Mouse (Mus musculus) forebrain, embryonic 11.5 days (tissue): Measurements from ENCODE around the gene Chchd4. TPM values are rescaled to one million over a fixed set of nuclear protein-coding genes. Genes with fewer than 3 reads are reported as not detected.

Experiments
- ATAC-seq: fragments of 200-750 bp; cut with Nextera tagmentation; replicated peaks from 2 replicates; pipeline ENCODE4 v1.8.0; 2017; ENCODE audit warnings: moderate TSS enrichment; ENCODE audit not compliant: low FRiP score
- DNase-seq: peaks from one replicate; pipeline ENCODE4 v3.0.0-alpha.2; 2017; ENCODE audit warnings: low spot score
- H3K27ac ChIP-seq: fragments of 300-500 bp; sonication (generic); 2 replicates; pipeline ENCODE4 v1.5.1; 2014; ENCODE audit warnings: low read depth, low read length
- H3K27me3 ChIP-seq: fragments of 300-500 bp; sonication (generic); 2 replicates; pipeline ENCODE4 v1.6.1; 2014; ENCODE audit warnings: mild to moderate bottlenecking, low read length, mixed read lengths; ENCODE audit not compliant: control insufficient read depth, insufficient read depth
- H3K36me3 ChIP-seq: fragments of 300-500 bp; sonication (generic); 2 replicates; pipeline ENCODE4 v1.6.1; 2014; ENCODE audit warnings: mild to moderate bottlenecking, low read length, moderate library complexity, mixed read lengths; ENCODE audit not compliant: control insufficient read depth, insufficient read depth
- H3K4me1 ChIP-seq: fragments of 300-500 bp; sonication (generic); replicated peaks from 2 replicates; pipeline ENCODE4 v1.6.1; 2014; ENCODE audit warnings: low read length, mixed read lengths; ENCODE audit not compliant: control insufficient read depth, insufficient read depth
- H3K4me2 ChIP-seq: fragments of 300-500 bp; sonication (generic); 2 replicates; pipeline ENCODE4 v1.6.1; 2014; ENCODE audit warnings: low read depth, mild to moderate bottlenecking, low read length, moderate library complexity, mixed read lengths; ENCODE audit not compliant: severe bottlenecking
- H3K4me3 ChIP-seq: fragments of 300-500 bp; sonication (generic); 2 replicates; pipeline ENCODE4 v1.5.1; 2014; ENCODE audit warnings: low read depth, low read length
- H3K9ac ChIP-seq: fragments of 300-500 bp; sonication (generic); 2 replicates; pipeline ENCODE4 v1.6.1; 2014; ENCODE audit warnings: low read length
- H3K9me3 ChIP-seq: fragments of 300-500 bp; sonication (generic); 2 replicates; pipeline ENCODE4 v1.6.1; 2016; ENCODE audit warnings: low read length, mixed read lengths; ENCODE audit not compliant: control insufficient read depth
- WGBS: fragments of 180-500 bp; shearing (Covaris S2); extraction: QIAGEN DNeasy Blood & Tissue Kit; methylation state at CpG from one replicate; pipeline ENCODE4 v1.1.7; 2014; 5-methylcytosine and 5-hydroxymethylcytosine counted together
- polyA plus RNA-seq: library from polyadenylated mRNA; unstranded; fragments of >200 nt; fragmentation: Nextera tagmentation; extraction: Ambion mirVana; gene quantifications from 2 replicates; pipeline ENCODE4 v1.2.1, GENCODE M21; 2014

The Chchd4 gene
- polyA plus RNA-seq, 1 experiment from 2014 or later, result 29.6 TPM

GRCm38 (mm10) chr6:91509326-91509725 lies 36.0 kb upstream of the Chchd4 start:
- H3K27me3 ChIP-seq, result no peaks in the 10 kb centered on the region
- H3K4me3 ChIP-seq, result no peak overlapping the region
- H3K4me1 ChIP-seq, result no peaks in the 10 kb centered on the region
- H3K36me3 ChIP-seq, result peaks cover 2% of the 10 kb centered on the region; the same call in 1 of the 2 replicates
- no peak for ATAC-seq
- WGBS, result 46% methylated on average over 7 of the region's 7 CpGs
- no peak overlapping the region for H3K4me2 ChIP-seq
- no peaks in the 10 kb centered on the region for H3K9me3 ChIP-seq
- H3K9ac ChIP-seq, result no peak overlapping the region
- no peak overlapping the region for H3K27ac ChIP-seq
- DNase-seq, result peak; percentile 88

- ATAC-seq (no peak), DNase-seq (no peak)
- no peak overlapping the region for H3K4me2 ChIP-seq
- no peak overlapping the region for H3K27ac ChIP-seq
- no peak overlapping the region for H3K9ac ChIP-seq
- no peak overlapping the region for H3K4me3 ChIP-seq
- H3K36me3 ChIP-seq, result peaks cover 13% of the 10 kb centered on the region; the same call in 1 of the 2 replicates
- no peaks in the 10 kb centered on the region for H3K4me1 ChIP-seq
- 81% methylated on average over 3 of the region's 3 CpGs for WGBS
- H3K27me3 ChIP-seq, result no peaks in the 10 kb centered on the region
- H3K9me3 ChIP-seq, result no peaks in the 10 kb centered on the region
Measured at GRCm38 (mm10) chr6:91508041-91508440, 34.7 kb upstream of the Chchd4 start.

- H3K36me3 ChIP-seq, result peaks cover 13% of the 10 kb centered on the region; the same call in 1 of the 2 replicates
- H3K9ac ChIP-seq, result no peak overlapping the region
- no peaks in the 10 kb centered on the region for H3K27me3 ChIP-seq
- no peaks in the 10 kb centered on the region for H3K9me3 ChIP-seq
- DNase-seq (no peak), ATAC-seq (no peak)
- 91% methylated on average over 5 of the region's 5 CpGs for WGBS
- no peak overlapping the region for H3K4me2 ChIP-seq
- no peak overlapping the region for H3K27ac ChIP-seq
- H3K4me1 ChIP-seq, result no peaks in the 10 kb centered on the region
- no peak overlapping the region for H3K4me3 ChIP-seq
Measured at GRCm38 (mm10) chr6:91506036-91506435, 32.7 kb upstream of the Chchd4 start.

- no peak for ATAC-seq
- H3K9me3 ChIP-seq, result no peaks in the 10 kb centered on the region
- DNase-seq, result no peak
- H3K27ac ChIP-seq, result no peak overlapping the region
- 88% methylated on average over 1 of the region's 1 CpGs for WGBS
- no peak overlapping the region for H3K4me3 ChIP-seq
- H3K9ac ChIP-seq, result no peak overlapping the region
- no peaks in the 10 kb centered on the region for H3K4me1 ChIP-seq
- H3K4me2 ChIP-seq, result no peak overlapping the region
- peaks cover 13% of the 10 kb centered on the region; the same call in 1 of the 2 replicates for H3K36me3 ChIP-seq
- H3K27me3 ChIP-seq, result no peaks in the 10 kb centered on the region
Measured at GRCm38 (mm10) chr6:91503302-91503701, 30.0 kb upstream of the Chchd4 start.

- Histone ChIP-seq H3K4me2 (no peak overlapping the region), H3K27ac (no peak overlapping the region), H3K27me3 (no peaks in the 10 kb centered on the region), H3K4me1 (no peaks in the 10 kb centered on the region), H3K4me3 (no peak overlapping the region), H3K9me3 (no peaks in the 10 kb centered on the region), H3K9ac (no peak overlapping the region), H3K36me3 (no peaks in the 10 kb centered on the region; the same call in 1 of the 2 replicates)
- ATAC-seq, result no peak
- peak; percentile 44 for DNase-seq
- 92% methylated on average over 8 of the region's 8 CpGs for WGBS
Measured at GRCm38 (mm10) chr6:91494526-91494925, 21.2 kb upstream of the Chchd4 start.

GRCm38 (mm10) chr6:91493053-91493452 lies 19.7 kb upstream of the Chchd4 start:
- H3K4me3 ChIP-seq, result no peak overlapping the region
- H3K4me1 ChIP-seq, result no peaks in the 10 kb centered on the region
- H3K4me2 ChIP-seq, result no peak overlapping the region
- H3K9ac ChIP-seq, result no peak overlapping the region
- no peaks in the 10 kb centered on the region; the same call in 1 of the 2 replicates for H3K36me3 ChIP-seq
- no peaks in the 10 kb centered on the region for H3K27me3 ChIP-seq
- H3K9me3 ChIP-seq, result no peaks in the 10 kb centered on the region
- WGBS, result 86% methylated on average over 10 of the region's 10 CpGs
- no peak overlapping the region for H3K27ac ChIP-seq
- ATAC-seq (no peak), DNase-seq (peak; percentile 37)

GRCm38 (mm10) chr6:91491004-91491403 lies 17.7 kb upstream of the Chchd4 start:
- no peak for DNase-seq
- H3K27ac ChIP-seq, result no peak overlapping the region
- no peaks in the 10 kb centered on the region for H3K9me3 ChIP-seq
- no peak overlapping the region for H3K4me2 ChIP-seq
- H3K36me3 ChIP-seq, result peaks cover 13% of the 10 kb centered on the region
- no peak overlapping the region for H3K9ac ChIP-seq
- no peaks in the 10 kb centered on the region for H3K4me1 ChIP-seq
- no peaks in the 10 kb centered on the region for H3K27me3 ChIP-seq
- no peak overlapping the region for H3K4me3 ChIP-seq
- no peak for ATAC-seq
- WGBS, result 73% methylated on average over 6 of the region's 6 CpGs

- Histone ChIP-seq H3K4me1 (no peaks in the 10 kb centered on the region), H3K9me3 (no peaks in the 10 kb centered on the region), H3K27me3 (no peaks in the 10 kb centered on the region), H3K27ac (no peak overlapping the region), H3K4me3 (no peak overlapping the region), H3K36me3 (peaks cover 19% of the 10 kb centered on the region), H3K4me2 (no peak overlapping the region), H3K9ac (no peak overlapping the region)
- WGBS, result 91% methylated on average over 10 of the region's 10 CpGs
- DNase-seq, result peak; percentile 41
- ATAC-seq, result no peak
Measured at GRCm38 (mm10) chr6:91489872-91490271, 16.5 kb upstream of the Chchd4 start.

- no peak overlapping the region for H3K4me3 ChIP-seq
- peak; percentile 40 for DNase-seq
- H3K4me2 ChIP-seq, result no peak overlapping the region
- H3K9me3 ChIP-seq, result no peaks in the 10 kb centered on the region
- H3K27ac ChIP-seq, result no peak overlapping the region
- H3K27me3 ChIP-seq, result no peaks in the 10 kb centered on the region
- H3K9ac ChIP-seq, result no peak overlapping the region
- peaks cover 19% of the 10 kb centered on the region for H3K36me3 ChIP-seq
- ATAC-seq, result no peak
- 90% methylated on average over 9 of the region's 9 CpGs for WGBS
- no peaks in the 10 kb centered on the region for H3K4me1 ChIP-seq
Measured at GRCm38 (mm10) chr6:91488496-91489212, 15.3 kb upstream of the Chchd4 start.
